Mouse (Mus musculus) small intestine, adult 2 months (tissue): Measurements from ENCODE around the gene Vpreb3.

Experiments used
- CTCF ChIP-seq: fragments of 200-500 bp; IDR thresholded peaks from 2 replicates; pipeline ENCODE4 v1.5.1; 2012; ENCODE audit warnings: low read depth, mild to moderate bottlenecking, control low read depth, inconsistent platforms, low read length, moderate library complexity, mixed read lengths; ENCODE audit not compliant: insufficient replicate concordance, insufficient read length; ENCODE audit errors: extremely low read depth
- POLR2A ChIP-seq: fragments of 200-500 bp; IDR thresholded peaks from 2 replicates; pipeline ENCODE4 v1.6.1; 2012; ENCODE audit warnings: low read depth, mild to moderate bottlenecking, control low read depth, inconsistent platforms, low read length, moderate library complexity

GRCm38 (mm10) chr10:75904391-75904790, 38.5 kb upstream of the Vpreb3 start:
- no peak for TF ChIP-seq CTCF
- no peak for TF ChIP-seq POLR2A
